Mouse (Mus musculus) right cerebral cortex, postnatal 36 days (tissue): ENCODE measurements around the gene Agrn.
"Not testable (repeated sequence)": the region's sequence is repeated elsewhere in the genome, so short reads cannot be mapped to it uniquely, and the experiment has no call there.

Experiments
- DNase-seq, 2 experiments: peaks; one replicate each; pipeline ENCODE4 v3.0.0; 2022; ENCODE audit warnings: low spot score in 2 of 2, mixed read lengths in 1 of 2

The Agrn gene

GRCm38 (mm10) chr4:156154771-156155170 is 42.5 kb downstream of the Agrn start:
- DNase-seq: no peak

GRCm38 (mm10) chr4:156150887-156151286 is 46.4 kb downstream of the Agrn start:
- not testable (repeated sequence) for DNase-seq

- DNase-seq: no peak
Observed at GRCm38 (mm10) chr4:156136285-156137100, 60.8 kb downstream of the Agrn start.

GRCm38 (mm10) chr4:156135801-156136200 is 61.5 kb downstream of the Agrn start:
- no peak for DNase-seq

- no peak for DNase-seq
Observed at GRCm38 (mm10) chr4:156135112-156135511, 62.2 kb downstream of the Agrn start.

GRCm38 (mm10) chr4:156133943-156134605 is 63.2 kb downstream of the Agrn start:
- DNase-seq: no peak

GRCm38 (mm10) chr4:156133334-156133733 is 64.0 kb downstream of the Agrn start:
- DNase-seq: no peak

- DNase-seq: no peak
Observed at GRCm38 (mm10) chr4:156130940-156131339, 66.3 kb downstream of the Agrn start.

GRCm38 (mm10) chr4:156130436-156130835 is 66.9 kb downstream of the Agrn start, which contains the start of gene Rnf223:
Gene Rnf223 (plus strand): TSS chr4:156130513.
- no peak for DNase-seq

GRCm38 (mm10) chr4:156128746-156129145 is 68.5 kb downstream of the Agrn start:
- no peak for DNase-seq

GRCm38 (mm10) chr4:156126841-156127240 is 70.4 kb downstream of the Agrn start:
- no peak for DNase-seq

GRCm38 (mm10) chr4:156125393-156125792 is 71.9 kb downstream of the Agrn start:
- DNase-seq: no peak

GRCm38 (mm10) chr4:156124077-156124476 is 73.2 kb downstream of the Agrn start:
- DNase-seq: no peak
